Mouse (Mus musculus): ENCODE results near the gene Slc12a8.
"Not testable (repeated sequence)": the region's sequence is repeated elsewhere in the genome, so short reads cannot be mapped to it uniquely, and the experiment has no call there.

Gene Slc12a8

DNA sequence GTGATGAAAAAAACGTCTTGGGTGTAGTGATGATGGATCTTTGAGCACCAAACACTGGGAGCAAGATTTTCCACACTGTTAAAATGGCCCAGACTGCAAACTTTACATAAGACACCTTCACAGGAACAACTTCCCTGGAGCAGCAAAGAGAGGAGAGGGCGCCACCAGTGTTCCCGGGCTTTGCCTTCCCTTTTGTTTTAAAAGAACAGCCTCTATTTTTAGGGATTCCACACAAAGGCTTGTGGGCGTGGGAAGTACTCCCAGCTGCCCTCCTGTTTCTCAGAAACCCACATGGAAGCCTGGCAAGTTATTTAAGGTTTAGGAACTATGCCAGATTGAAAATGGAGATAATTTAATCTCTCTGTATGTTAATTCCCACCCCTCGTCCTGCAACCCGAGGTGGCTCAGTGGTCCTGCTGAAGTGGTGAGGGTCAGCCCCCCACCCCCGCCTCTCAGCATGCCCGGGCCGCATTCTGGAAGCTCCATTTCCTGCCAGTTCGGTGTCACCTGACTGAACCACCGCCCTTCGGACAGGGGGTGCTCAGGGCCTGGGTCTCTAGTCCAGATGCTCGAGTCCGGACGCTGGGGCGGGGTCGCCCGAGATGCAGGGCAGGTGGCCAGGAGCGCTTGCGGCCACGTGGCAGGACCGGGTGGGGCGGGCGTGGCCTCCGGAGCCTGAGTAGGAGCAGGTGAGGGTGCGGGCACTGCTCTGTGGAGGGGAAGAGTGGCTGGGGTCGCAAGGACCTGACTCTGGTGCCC lies at the start of gene Slc12a8:
Gene Slc12a8 (plus strand): TSS at position 522 of the 759 bp plus-strand sequence.
- no peak for DNase-seq (ENCODE audit: low read depth in 2 of 2, low spot score in 2 of 2)

DNA sequence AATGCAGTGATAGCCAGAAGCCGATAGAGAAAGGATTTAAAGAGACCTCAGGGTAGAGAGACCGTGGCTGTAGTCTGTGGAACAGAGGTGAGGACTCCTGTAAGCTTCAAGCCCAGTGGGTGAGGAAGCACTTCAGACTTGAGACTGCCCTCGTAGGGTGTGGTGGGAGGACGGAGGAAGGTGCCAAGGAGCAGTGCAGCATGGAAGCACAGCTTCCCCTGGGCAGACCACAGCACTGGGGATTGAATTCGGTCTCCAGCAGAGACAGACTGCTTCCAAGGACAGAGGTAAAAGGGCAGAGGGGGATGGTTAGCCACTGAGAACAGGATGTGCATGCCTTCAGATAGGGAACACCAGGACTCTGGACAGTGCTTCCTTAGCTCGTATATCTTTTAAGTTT lies 49.7 kb upstream of the Slc12a8 start:
- no peak for DNase-seq (ENCODE audit: low read depth in 2 of 2, low spot score in 2 of 2)

DNA sequence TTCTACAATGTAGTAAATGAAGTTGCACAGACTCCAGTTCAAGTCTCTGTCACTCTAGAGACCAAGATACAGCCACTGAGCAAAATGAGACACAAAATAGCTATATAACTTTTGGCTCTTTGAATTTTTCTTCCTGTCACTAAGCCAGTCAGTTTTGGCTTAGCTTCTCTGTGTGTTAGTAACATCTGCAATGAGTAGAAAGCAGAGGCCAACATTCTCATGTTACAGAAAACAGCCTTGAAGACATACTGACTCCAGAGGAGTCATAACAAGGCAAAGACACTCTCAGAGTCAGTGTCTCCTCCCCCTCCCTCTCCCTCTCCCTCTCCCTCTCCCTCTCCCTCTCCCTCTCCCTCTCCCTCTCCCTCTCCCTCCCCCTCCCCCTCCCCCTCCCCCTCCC lies 47.2 kb upstream of the Slc12a8 start:
- DNase-seq (ENCODE audit: low read depth in 2 of 2, low spot score in 2 of 2): no peak

DNA sequence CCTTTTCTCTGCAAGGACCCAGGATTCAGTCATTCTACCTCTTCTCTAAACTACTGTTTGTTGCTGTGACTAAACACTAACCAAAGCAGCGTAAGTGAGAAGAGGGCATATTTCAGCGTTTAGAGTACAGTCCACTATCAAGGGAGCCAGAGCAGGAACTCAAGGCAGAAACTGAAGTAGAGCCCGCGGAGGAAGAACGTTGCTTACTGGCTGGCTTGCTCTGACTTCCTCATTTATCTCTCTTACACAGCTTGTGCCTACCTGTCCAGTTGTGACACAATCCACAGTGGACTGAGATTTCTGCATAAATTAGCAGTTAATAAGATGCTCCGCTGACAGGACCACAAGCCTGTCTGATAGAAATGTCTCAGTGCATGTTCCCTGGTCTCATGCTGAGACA lies 42.7 kb upstream of the Slc12a8 start:
- DNase-seq (ENCODE audit: low read depth in 2 of 2, low spot score in 2 of 2): no peak

DNA sequence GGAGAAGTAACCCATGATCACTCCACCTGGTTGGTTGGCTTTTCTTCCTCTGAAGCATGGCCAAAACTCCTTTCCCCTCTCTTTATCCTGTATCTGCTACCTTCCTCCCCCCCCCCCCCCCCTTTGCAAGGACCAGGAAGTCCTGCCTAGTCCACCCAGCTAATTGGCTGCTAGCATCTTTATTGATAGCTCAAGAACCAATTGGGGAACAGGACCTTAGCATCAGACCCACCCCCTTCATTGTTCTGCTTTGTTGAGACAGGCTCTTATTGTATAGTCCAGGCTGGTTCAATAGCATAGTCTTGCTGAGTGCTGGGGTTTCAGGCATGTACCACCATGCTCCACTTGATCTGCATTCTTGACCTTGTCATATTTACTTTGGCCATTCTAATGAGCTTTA lies 37.2 kb upstream of the Slc12a8 start:
- no peak for DNase-seq (ENCODE audit: low read depth in 2 of 2, low spot score in 2 of 2)

DNA sequence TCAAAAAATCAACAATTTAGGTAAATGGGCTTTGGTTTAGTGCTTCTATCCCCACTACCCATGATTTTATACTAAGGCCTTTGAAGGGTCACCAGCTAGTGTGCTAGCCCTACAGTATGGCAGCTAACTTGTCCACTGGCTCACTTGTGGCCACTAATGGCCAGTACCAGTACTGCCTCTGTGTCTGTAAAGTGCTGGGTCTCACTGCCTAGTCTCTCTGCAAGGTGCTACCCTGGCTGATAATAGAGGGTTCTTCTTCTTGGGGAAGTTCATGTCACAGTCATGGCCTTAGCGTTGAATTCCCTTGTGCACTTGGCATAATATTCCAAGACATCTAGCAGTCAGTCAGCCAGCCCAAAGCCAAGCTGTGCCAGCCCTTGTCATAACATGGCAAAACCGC lies 36.0 kb upstream of the Slc12a8 start:
- peak in 1 of 2 experiments; percentile 28 for DNase-seq (ENCODE audit: low read depth in 2 of 2, low spot score in 2 of 2)

DNA sequence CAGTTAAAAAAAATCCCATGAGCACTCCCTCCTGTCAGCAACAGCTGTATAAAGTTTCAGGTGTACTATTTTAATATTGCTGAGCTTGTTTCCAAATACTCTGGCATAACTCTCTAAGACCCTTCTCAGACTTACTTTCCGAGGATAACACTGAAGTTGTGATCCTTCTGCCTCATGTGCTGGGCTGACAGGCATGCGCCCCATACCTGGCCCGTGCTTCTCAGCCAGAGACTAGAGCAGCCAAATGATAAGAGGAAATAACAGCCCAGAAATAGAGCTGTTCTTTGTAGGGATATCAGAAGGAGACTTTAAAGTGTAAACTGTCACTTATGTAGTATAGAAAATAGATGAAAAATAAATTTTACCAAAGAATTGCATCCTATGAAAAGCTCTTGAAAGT lies 34.8 kb upstream of the Slc12a8 start:
- DNase-seq (ENCODE audit: low read depth in 2 of 2, low spot score in 2 of 2): no peak

DNA sequence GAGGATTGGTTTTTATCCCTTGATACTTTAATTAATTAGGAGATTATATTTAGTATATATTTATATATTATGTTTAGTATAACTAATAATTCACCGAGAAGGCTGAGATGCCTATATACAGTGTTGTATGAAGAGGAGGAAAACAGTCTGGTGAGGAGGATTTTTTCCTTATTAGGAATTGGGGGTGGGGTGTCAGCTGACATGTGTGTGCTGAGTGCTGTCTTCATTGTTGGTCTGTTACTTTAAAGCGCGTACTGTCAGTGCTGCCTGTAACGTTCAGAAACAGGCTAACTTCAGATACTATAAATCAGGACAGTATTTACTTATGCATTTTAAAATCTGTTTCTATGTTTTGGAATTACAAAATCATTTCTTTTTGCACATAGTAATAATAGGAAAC lies 29.4 kb upstream of the Slc12a8 start:
- DNase-seq (ENCODE audit: low read depth in 2 of 2, low spot score in 2 of 2): no peak

DNA sequence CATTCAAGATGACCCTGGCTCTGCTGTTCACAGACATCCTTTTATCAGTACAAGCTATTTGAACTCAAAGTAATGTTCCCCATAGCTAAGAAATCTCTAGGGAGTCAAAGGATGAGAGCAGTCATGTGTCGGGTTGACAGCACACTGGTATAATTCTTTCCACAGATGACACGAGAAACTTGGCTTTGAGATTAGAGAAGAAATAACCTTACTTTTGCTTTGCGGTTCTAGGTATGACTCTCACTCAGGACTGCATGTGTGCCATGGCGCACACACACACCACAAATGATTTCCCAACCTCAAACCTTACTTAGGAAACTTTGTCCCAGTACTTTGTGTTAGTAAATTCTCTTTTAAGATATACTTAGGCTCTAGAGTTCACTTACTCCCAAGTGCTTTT lies 22.8 kb upstream of the Slc12a8 start:
- DNase-seq (ENCODE audit: low read depth in 2 of 2, low spot score in 2 of 2): no peak

DNA sequence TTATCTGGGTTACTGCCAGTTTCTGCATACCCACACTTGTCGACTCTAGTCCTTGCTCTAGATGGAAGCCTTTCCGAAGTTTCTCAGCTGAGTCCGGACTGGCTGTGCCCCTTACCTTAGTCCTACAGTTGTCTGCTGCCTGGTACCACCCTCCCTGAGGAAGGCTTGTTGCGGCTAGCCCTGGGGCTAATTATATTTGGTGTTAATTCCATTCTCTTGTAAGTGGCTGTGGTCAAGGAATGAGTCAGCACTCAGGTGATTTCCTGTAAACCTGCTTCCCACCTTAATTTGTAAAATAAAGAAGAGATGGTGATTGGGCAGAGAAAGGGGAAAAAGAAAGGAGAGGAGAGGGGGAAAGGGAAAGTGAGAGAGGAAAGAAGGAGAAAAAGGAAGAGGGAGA lies 9.0 kb upstream of the Slc12a8 start:
- DNase-seq (ENCODE audit: low read depth in 2 of 2, low spot score in 2 of 2): no peak

DNA sequence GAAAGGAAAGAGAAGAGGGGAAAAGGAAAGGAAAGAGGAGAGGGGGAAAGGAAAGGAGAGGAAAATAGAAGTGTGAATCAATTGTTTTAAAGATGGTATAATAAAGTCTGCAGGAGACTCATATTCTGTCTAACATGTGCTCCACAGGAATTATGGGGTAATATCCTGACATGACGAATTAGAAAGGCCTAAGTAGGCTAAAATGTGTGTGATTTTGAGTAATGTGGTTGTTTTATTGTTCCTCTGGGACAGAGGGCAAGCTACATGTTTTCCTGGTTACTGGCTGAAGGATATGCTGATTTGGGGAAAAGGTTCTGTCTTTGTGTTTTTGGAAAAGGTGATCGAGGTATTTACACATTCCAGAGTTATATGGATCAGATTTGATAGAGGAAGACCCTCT lies 7.9 kb upstream of the Slc12a8 start:
- not testable (repeated sequence) for DNase-seq (ENCODE audit: low read depth in 2 of 2, low spot score in 2 of 2)

DNA sequence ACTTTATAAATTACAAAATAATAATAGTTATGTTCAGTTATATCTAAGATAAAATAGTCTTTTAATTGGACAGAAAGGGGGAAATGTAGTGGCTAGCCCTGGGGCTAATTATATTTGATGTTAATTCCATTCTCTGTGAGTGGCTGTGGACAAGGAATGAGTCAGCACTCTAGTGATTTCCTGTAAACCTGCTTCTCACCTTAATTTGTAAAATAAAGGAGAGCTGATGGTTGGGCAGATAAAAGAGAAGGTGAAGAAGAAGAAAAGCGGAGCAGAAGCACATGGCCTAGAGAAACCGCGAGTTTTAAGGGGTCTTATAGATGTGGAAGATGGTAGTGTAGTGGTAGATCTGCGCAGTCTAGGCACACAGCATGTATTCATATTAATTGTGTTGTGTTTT lies 6.3 kb upstream of the Slc12a8 start:
- not testable (repeated sequence) for DNase-seq (ENCODE audit: low read depth in 2 of 2, low spot score in 2 of 2)

DNA sequence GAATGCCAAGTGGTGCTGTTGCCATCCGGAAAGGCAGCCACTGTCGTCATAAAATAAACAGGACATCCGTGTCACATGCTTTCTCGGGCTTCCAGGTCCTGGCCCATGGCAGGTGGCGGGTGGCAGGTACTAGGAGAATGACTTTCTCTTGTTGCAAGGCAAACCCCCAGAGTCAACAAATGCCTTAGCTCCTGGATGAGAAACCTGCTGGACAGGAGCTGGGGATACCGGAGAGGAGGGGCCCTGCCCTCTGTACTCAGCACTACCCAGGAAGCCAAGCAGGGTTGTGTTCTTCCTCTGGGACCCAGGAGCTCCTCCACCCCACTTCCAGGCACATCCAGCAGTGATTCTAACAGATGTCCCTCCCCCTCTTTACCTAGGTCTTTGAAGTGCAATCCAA lies 4.6 kb upstream of the Slc12a8 start:
- DNase-seq (ENCODE audit: low read depth in 2 of 2, low spot score in 2 of 2): no peak

DNA sequence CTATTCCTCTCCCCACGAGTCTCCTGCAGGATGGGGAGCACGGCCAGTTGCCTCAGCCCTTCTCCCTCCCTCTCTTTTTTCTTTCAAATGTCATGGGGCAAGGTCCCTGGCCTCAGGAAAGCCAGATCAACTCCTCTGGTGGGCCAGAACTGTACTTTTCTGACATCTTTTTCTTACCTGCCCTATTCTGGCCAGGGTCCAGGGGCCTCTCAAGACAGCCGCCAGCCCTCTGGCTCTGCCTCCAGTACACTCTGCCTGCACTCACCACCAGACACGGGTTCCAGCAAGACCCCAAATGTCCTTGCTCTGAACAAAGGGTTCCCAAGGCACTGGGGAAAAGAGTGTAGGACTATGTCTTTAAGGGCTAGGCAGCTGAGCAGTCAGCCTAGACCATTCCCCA lies 499 bp downstream of the Slc12a8 start:
- no peak for DNase-seq (ENCODE audit: low read depth in 2 of 2, low spot score in 2 of 2)

DNA sequence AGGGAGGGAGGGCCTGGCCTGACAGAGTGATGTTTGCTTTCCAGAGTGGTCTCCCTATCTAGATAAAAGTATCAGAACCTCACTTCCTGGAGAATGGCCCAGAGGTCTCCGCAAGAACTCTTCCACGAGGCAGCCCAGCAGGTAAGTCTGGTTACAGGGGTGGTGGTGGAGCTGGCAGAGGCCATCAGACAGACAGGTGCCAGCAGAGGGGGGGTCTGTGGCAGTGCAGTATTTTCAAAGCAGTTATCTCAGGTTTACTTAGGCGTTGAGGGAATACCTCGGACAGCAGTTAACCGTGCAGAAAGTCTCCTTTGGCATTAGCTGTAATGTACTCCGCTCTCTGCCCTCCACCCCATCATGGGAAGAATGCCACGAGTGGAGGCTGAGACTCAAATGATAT lies 1.1 kb downstream of the Slc12a8 start:
- no peak for DNase-seq (ENCODE audit: low read depth in 2 of 2, low spot score in 2 of 2)

DNA sequence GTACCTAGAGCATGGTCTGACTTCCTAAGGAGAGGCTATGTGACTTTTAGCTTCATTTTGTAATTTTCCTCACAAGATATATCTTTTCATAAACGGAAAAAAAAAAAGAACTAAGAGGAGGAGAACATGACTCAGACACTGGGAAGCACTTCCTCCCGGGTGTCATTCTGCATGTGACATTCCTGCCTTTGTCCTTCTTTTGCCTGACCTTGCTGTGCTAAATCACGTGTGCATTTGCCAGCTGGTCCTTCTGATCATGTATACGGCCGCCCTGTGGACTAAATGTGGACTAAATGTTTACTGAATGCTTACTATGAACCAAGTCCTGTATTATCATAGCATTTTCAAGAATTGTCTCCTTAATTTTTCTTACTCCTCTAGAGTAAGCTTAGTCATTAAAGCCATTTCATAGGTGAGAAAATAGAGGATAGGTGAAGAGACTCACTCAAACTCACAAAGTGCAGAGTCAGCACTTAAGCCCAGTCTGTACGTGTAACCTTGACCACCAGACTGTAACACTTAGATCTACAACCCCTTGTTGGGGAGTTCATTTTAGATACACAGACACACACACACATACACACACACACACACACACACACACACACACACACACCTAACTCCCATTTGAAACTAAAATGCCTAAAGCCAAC lies 2.9 kb downstream of the Slc12a8 start:
- DNase-seq (ENCODE audit: low read depth in 2 of 2, low spot score in 2 of 2): no peak

DNA sequence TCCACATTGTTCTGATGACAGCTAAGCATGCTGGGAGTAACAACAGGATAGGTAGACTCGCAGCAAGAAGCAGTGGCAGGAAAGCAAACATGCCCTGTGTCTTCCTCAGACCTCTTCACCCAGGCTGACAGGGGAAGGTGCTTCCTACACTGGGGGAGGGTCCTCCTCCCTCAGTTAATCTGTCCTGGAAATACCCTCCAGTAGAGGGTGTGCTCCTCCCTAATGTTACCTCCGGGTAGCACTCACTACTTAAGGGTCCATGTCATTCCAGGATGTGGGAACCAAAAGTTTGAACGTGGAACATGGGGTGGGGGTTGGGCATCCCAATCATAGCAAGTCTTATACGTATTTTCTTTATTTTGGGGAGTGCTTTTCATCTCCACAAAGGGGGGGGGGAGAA lies 5.4 kb downstream of the Slc12a8 start:
- no peak for DNase-seq (ENCODE audit: low read depth in 2 of 2, low spot score in 2 of 2)

DNA sequence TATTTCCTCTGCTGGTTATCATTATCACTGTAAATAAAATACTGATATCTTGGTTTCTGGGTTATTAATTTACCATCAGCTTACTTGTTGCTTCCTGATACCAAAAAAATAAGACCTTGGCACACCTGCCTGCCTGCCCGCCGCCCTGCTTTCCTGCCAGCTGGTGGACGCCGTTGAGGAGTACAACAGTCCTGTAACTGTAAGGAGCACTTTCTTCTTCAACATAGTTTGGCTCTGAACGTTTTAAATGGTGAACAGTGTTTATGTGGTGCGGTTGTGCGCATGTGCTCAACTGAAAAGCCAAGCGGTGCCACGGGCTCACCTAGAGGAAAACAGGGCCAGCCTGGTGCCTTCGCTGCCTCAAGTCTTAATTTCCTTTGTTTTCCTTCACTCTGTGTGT lies 6.4 kb downstream of the Slc12a8 start:
- DNase-seq (ENCODE audit: low read depth in 2 of 2, low spot score in 2 of 2): no peak

DNA sequence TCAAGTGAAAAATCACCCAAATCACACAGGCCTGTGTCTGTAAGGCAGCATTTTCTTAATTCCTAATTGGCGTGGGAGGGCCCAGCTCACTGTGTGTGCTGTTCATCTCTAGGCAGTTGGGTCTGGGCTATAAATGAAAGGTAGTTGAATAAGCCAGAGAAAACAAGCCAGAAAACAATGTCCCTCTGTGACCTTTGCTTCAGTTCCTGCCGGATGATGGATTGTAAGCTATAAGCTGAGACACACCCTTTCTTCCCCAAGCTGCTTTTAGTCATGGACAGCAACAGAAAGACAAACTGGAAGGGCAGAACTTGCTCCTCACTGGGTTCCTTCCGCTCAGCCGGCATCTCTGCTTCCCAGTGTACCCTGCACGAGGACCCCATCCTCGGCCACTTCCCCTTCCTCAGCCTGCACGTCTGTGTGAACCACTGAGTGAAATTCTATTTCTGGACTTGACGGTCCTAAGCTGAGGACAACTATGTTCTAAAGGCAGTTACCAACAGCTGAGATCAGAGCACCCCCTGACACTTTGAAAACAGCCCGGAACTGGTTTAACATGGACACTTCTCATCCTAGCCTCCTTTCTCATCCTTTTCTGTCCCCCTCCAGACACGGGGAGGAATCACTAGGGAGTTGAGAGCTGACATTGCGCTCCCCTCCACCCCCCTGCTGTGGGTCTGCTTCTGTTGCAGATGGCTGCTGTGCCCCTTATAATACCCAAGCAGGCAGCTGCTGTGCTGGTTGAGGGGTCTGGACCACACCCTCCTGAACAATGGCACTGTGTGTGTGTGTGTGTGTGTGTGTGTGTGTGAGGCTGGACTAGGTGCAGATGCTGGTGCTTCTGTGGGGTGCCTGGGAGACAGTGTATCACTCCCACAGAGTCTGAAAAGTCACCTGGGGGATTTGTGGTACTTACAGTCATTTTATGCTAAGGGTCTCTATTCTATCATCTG lies 12.7 kb downstream of the Slc12a8 start:
- DNase-seq (ENCODE audit: low read depth in 2 of 2, low spot score in 2 of 2): no peak

DNA sequence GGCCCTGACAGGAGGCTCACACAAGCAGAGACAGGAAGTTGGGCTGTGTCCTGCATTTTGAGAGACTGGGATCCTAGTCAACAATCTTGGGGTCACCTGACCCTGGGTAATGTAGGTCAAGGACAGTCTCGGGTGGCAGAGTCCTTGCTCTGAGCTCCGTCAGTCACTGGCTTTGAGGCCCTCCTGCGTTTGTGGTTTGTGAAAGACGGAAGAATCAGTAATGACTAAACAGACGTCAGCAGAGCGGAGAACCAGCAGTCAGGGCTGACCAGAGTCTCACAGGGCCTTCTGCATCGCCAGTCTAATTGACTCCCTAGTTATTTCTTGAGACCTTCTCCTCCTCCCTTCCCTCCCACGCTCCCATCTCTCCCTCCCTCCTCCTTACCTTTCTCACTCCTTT lies 14.1 kb downstream of the Slc12a8 start:
- DNase-seq (ENCODE audit: low read depth in 2 of 2, low spot score in 2 of 2): no peak

DNA sequence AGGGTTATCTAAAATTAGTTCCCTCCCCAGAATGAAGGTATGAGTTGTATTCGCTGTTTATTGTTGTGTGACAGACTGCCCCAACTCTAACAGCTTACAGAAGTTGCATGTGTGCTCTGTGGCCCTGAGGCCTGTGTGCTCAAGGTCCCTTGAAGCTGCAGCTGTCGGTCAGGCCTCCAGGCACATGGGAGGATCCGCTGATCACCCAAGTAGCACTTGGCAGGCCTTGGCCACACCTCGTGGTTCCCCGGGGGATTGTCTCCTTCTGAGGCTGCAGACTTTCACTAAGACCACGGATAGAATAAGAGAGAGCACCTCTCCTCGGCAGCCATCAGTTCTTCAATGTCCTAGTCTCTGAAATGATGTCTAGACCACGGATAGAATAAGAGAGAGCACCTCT lies 19.3 kb downstream of the Slc12a8 start:
- no peak for DNase-seq (ENCODE audit: low read depth in 2 of 2, low spot score in 2 of 2)

Measured in CD8-positive naive resting alpha-beta T cell, adult 2 months (primary cell).